Mouse (Mus musculus) ovary, postnatal 14 days (tissue): Measurements from ENCODE around the gene Fanca.
A peak's percentile ranks its signal among the peaks of the same experiment; 100 is the strongest.
"Not testable (repeated sequence)": the region's sequence is repeated elsewhere in the genome, so short reads cannot be mapped to it uniquely, and the experiment has no call there.

ENCODE experiments used
- DNase-seq: peaks from one replicate; pipeline ENCODE4 v3.0.0; 2022; ENCODE audit warnings: low spot score

The Fanca gene

DNA sequence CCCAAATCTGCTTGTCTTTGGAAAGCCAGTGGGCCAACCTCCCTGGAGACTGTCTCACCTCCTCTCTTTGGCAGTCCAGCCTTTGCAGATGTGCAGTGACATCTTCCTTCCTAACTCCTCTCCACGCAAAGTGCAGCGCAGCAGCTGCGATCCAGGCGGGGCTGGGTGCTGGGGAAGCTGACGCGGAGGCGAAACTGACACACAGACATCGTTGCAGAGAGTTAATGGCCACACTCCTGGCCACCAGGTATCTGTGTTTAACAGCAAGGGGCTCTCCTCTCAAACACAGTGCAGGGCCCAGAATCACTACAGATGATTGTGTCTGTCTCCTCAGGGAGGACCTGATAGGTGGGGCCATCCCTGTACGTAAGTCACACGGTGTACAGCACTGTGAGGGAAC, 47.2 kb downstream of the Fanca start:
- DNase-seq: no peak

DNA sequence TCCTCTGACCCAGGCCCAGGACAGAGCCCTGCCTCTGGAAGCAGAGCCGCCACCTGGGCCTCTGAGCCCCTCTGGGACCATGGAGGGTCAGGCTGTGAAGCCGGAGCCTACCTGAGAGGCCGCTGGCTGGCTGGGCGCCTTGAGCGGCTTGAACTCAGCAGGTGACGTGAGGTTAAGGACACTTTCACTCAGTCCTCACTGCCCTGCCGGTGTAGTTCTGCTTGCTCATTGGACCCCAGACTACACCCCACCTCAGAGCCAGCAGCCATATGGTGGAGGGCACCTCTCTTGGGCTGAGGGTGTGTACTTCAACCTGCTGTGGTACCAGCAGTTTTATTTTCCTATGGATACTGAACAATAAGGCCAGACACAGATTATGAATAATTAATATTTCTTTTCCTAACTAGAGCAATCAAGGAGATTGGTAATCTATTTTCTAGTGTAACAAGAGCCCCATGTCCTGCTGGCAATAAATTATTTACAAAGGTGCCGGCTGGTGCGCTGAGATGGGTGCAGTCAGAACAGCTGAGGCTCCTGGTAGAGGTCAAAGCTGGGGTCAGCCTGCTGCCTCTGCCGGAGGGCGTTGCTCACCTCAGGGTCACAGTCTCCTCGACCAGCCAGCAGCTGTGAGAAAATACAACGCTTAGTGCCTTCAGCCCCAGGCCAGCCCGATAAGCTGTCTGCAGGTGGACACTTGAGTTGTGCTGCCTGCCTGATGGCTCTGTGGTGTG, 50.3 kb downstream of the Fanca start:
- DNase-seq: no peak

- DNase-seq: not testable (repeated sequence)
Measured at GRCm38 (mm10) chr8:123257593-123257992, 60.8 kb downstream of the Fanca start.

DNA sequence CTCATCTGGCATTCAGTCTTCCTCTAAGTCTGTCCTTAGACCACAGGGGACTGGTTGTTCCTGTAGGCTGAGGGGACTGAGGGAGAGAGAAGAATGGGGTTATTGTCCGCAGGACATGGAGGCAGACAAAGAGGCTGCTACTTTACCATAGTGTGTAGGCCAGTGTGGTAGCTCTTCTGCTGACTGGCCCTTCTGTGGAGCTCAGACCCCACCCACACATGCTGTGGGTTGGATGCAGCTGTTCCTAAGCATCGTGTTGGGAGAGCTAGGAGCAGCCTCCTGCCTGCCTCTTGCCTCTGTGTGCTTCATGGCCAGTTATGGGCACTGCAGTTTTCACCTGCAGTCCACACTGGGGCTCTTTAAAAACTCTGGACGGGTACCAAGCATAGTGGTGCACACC, 61.3 kb downstream of the Fanca start:
- no peak for DNase-seq

DNA sequence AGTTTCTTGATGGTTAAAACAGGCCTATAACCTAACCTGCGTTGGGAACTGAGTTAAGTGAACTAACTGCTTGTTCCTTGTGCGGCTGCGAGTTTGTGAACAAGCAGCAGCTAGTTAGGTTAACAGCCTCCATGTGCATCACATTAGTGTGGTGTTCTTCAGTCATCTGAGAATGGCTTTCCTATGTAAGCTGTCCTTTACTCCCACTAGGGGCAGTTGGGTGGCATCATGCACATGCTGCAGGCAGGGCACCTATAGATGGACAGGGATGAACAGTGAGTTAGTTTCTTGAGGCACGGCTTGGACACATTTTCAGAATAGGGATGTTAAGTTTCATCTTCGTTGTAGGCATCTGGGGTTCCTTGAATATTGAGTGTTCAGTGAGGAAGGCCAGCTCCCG, 63.2 kb downstream of the Fanca start:
- DNase-seq: no peak

DNA sequence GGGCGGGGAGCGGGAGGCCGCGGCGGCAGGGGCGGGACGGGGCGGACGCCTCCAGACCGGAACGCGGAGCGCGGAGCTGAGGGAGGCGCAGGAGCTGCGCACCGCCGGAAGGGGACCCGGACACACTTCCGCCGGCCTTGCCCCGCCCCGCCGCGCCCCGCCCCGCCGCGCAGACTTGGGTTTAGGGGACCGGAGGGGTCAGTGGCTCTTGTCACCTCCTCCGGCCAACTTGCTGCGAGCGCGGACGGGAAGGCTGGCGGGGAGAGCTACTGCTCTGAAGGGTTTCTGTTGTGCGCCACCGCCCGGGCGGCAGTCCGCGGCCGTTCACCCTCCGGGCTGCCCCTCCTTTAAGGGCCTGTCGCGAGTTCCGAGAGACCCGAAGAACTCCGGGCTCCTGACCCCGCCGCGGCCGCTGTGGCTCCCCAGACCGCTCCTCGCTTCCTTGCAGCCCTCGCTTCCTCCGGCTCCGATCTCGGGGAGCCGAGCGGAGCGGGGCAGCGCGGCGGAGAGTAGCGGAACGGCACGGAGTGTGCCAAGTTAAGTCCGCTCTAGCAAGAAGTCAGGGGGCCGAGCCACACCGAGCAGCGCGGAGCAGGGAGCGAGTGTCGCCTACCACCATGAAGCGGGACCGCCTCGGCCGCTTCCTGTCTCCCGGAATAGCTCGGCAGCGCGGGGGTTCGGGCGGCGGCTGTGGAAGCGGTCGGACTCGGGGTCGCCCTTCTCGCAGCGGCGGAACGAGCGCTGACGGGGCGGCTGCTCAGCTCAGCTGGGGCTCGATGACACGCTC, 64.1 kb downstream of the Fanca start, which contains the start of the genes Zfp276 and Vps9d1:
TSS of gene Zfp276 (plus strand) at position 97 of the 787 bp plus-strand sequence.
TSS of gene Vps9d1 (minus strand) at position 250 of the 787 bp plus-strand sequence.
- DNase-seq: peak; percentile 80

- peak; percentile 14 for DNase-seq
Measured at GRCm38 (mm10) chr8:123253451-123254098, 64.8 kb downstream of the Fanca start.

DNA sequence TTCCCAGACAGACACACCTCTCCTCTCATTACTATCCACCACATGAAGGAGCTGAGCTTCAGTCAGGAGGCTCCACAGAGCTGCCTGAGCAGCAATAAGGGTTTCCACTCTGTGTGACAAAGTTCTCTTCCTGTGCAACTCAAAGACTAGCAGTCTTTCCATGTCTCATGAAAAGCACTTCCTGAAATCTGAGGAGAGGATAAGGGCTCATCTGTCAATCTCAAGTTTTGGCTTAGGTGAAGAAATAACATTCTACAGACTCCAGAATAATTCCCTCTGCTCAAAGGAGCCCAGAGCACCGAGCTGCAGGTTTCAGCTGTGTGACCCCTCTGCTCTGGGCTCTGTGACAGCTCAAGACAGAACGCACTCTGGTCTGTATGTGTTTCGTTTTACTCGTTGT, 65.5 kb downstream of the Fanca start:
- no peak for DNase-seq

DNA sequence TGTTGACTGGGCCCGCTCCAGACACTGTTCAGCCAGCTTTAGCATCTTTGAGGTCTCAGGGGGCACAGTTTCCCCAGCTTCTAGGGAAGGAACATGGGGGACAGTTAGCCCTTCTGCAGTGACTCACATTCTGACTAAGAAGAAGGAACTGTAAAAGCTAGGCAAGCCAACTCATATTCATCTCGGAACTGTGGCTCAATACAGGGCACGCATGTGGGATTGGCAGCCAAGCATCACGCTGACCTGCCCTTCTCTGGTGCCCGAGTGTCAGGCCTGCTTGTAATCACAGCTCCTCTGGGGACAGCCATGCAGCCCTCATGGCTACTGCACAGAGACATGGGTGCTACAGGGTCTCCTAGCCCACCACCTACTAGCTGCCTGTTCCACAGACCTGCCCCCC, 67.4 kb downstream of the Fanca start:
- no peak for DNase-seq

- no peak for DNase-seq
Measured at GRCm38 (mm10) chr8:123248596-123248995, 69.8 kb downstream of the Fanca start.

DNA sequence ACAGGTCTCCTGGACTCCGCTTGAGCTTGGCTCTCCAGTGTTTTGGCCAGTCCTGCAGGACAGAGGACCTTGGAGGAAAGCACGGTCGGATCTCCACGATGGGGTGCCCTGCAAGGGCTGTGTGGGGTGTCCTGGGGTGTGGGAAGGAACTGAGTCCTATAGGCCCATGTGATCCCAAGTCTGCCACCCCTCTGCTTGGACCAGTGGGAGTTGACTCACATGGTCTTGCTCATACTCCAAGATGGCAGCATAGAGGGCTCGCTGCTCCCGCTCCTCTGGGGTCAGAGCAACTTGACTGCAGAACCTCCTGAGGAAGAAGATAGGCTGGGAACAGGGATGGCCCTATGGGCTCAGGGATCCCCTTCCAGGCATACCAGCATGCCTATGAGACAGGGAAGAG, 70.6 kb downstream of the Fanca start:
- no peak for DNase-seq

- DNase-seq: no peak
Measured at GRCm38 (mm10) chr8:123245543-123245942, 72.8 kb downstream of the Fanca start.

GRCm38 (mm10) chr8:123244382-123244781, 74.0 kb downstream of the Fanca start:
- no peak for DNase-seq

- DNase-seq: no peak
Measured at GRCm38 (mm10) chr8:123243053-123243452, 75.3 kb downstream of the Fanca start.

DNA sequence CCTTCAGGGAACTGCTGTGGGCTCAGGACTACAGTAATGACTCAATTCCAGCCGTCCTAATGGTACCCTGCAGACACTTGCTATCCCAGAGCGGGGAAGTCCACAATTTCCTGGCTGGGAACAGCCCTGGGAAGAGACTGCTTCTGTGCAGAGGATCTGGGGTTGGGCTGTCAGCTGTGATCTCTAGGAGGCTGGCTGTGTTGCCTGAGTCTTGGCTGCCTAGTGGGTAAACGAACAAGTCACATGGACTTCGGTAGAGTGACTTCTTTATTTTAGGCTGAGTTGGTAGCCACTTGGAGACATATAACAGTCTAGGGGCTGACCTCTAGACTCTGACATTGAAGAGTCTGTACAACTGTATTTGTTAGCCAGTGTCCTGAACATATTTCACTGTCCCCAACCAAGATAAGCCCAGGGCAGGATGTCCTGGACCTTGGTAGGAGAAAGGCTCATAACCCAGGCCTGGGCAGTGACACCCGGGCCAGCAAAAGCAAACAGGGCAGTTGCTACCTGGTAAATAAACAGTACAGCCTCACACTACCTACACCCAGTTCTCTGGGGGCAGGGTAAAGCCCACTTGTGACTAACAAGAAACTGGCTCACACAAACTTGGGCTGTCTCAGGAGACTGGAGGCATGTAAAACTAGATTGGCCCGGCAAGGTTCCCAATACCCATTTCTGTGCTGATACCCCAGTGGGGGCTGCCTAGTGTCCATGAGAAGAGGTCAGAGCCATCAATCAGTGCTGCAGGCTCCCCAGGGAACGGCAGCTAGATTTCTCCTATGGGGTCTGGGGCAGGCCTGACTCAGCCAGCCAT, 76.1 kb downstream of the Fanca start:
- DNase-seq: no peak

- DNase-seq: no peak
Measured at GRCm38 (mm10) chr8:123239398-123239797, 79.0 kb downstream of the Fanca start.

DNA sequence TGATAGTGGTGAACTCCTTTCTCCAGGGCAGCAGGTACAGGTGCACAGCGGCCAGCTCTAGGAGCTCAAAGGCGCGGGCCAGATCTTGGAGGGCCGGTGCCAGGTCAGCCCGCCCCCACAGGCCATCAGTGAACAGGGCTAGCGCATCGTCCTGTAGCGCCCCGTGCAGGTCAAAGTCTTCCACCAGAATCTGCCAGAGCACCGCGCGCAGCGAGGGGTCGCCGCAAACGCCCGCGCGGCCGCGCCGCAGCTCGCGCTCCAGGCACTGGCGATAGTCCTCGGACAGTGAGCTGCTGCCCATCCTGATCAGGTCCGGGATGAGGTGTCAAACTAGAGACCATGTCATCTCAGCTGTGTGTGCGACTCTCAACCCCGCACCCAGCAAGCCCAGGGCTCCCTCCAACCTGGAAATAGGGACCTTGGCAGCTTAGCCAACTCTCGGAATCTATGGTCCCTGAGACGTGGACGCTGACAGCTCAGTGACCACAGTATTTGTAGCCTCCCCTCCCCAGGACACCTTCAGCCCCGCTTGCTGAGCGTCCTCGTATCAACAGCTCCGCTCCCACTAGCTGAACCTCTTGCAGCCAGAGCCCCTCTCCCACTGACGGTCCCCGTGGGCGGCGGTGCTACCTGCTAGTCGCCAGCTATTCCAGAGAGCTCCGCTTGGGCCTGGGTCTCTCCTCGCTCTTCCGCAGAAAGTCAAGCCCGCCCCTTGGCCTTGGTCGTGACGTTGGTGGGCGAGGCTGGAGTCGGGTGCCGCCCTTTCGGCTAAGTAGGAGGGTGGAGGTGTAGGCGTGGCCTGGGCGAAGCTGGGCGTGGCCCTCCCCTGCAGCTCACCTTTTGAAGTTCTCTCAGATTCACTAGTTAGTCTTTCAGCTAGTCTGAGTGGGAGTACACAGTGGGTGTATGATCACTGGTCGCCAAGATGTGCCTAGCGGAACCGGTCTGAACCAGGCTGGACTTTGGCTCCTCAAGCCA, 82.6 kb downstream of the Fanca start, which contains the start of gene Spata2l:
TSS of gene Spata2l (minus strand) at position 714 of the 978 bp plus-strand sequence.
- peak; percentile 83 for DNase-seq

DNA sequence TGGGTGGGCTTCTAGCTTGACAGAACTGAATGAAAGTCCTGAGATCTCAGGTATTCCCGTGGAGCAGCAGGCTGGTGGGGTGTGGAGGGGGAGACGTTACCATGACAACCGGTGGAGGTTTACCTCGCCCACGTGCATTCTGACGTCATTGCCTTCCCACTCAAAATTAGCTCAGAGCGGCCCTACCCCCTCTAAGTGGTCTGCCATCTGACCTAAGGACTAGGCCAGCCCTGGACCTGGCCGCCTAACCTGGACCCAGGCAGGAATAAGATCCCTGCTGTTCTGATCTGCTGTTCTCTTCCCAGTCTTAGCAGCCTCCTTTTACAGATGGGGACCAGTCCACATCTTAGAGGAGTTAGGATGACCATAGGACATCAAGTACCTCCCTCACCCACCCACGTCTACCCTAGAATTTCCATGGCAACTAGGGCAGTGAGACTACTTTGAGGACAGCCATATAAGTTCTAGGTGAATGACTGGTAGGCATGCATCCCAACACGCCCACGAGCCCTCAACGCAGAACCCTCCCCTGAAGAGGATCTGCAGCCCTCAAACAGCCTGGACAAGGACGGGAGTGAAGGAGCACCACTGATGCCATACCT, 83.4 kb downstream of the Fanca start:
- no peak for DNase-seq

DNA sequence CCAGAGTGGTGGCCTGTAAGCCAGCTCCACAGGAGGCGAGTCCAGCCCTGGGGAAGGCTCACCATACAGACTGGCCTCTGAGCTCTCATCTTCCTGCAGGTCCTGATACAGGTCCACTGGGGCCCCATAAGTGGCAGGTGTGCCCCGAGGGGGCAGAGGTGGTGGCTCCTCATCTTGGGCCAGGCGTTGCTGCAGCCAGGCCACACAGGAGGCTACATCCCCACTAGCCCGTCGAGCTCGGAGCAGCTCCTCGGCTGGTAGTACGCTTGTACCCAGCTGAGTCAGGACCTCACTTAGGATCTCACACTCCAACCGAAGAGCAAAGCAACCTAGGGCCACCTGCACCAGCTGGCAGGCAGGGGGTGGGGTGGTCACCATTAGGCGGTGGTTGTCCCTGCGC, 84.6 kb downstream of the Fanca start:
- DNase-seq: no peak

DNA sequence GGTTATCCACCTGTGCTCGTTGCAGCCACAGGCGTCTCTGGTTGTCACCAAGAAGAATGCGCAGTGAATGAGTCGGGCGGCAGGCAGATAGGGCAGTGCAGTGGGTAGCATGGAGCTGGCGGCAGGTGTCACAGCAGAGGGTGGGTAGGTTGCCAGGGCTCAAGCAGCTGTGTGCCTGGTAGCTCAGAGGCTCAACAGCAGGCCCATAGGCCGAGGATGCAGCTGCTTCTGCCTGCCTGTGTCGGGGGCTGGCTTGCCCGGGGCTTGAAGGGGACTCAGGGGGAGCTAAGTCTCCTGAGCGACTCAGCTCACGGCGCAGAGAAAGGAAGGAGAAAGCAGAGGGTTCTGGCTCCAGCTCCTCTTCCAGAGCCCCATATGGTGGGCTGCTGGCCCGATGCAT, 85.1 kb downstream of the Fanca start:
- DNase-seq: no peak
